Mouse (Mus musculus) intestine, embryonic 14.5 days (tissue): Measurements from ENCODE around the gene Timp3. TPM values are rescaled to one million over a fixed set of nuclear protein-coding genes. Genes with fewer than 3 reads are reported as not detected.

Experiments used
- ATAC-seq: fragments of 200-750 bp; cut with Nextera tagmentation; replicated peaks from 2 replicates; pipeline ENCODE4 v1.8.0; 2017; ENCODE audit warnings: low read depth, moderate number of reproducible peaks, moderate TSS enrichment, moderate library complexity; ENCODE audit not compliant: low FRiP score, low TSS enrichment
- DNase-seq: peaks from one replicate; pipeline ENCODE4 v3.0.0-alpha.2; 2018; ENCODE audit warnings: low spot score
- H3K27ac ChIP-seq: fragments of 300-500 bp; sonication (generic); 2 replicates; pipeline ENCODE4 v1.5.1; 2014; ENCODE audit warnings: low read depth, mild to moderate bottlenecking, control low read depth
- H3K27me3 ChIP-seq: fragments of 300-500 bp; sonication (generic); replicated peaks from 2 replicates; pipeline ENCODE4 v1.6.1; 2014; ENCODE audit warnings: low read length, control low read depth; ENCODE audit not compliant: control insufficient read depth, insufficient read depth
- H3K36me3 ChIP-seq: fragments of 300-500 bp; sonication (generic); 2 replicates; pipeline ENCODE4 v1.6.1; 2014; ENCODE audit warnings: low read length, control low read depth; ENCODE audit not compliant: control insufficient read depth, insufficient read depth
- H3K4me1 ChIP-seq: fragments of 300-500 bp; sonication (generic); replicated peaks from 2 replicates; pipeline ENCODE4 v1.6.1; 2014; ENCODE audit warnings: low read length, control low read depth, mixed read lengths; ENCODE audit not compliant: control insufficient read depth, insufficient read depth
- H3K4me2 ChIP-seq: fragments of 300-500 bp; sonication (generic); 2 replicates; pipeline ENCODE4 v1.6.1; 2014; ENCODE audit warnings: low read length
- H3K4me3 ChIP-seq: fragments of 300-500 bp; sonication (generic); 2 replicates; pipeline ENCODE4 v1.5.1; 2014; ENCODE audit warnings: low read depth, low read length, control low read depth, mixed read lengths
- H3K9ac ChIP-seq: fragments of 300-500 bp; sonication (generic); 2 replicates; pipeline ENCODE4 v1.6.1; 2014; ENCODE audit warnings: mild to moderate bottlenecking, low read length
- H3K9me3 ChIP-seq: fragments of 300-500 bp; sonication (generic); 2 replicates; pipeline ENCODE4 v1.6.1; 2016; ENCODE audit warnings: low read length, control low read depth; ENCODE audit not compliant: control insufficient read depth
- WGBS: fragments of 180-500 bp; shearing (Covaris S2); extraction: QIAGEN DNeasy Blood & Tissue Kit; methylation state at CpG from one replicate; pipeline ENCODE4 v1.1.7; 2014; 5-methylcytosine and 5-hydroxymethylcytosine counted together
- polyA plus RNA-seq: library from polyadenylated mRNA; unstranded; fragments of >200 nt; fragmentation: Nextera tagmentation; extraction: Ambion mirVana; gene quantifications from 2 replicates; pipeline ENCODE4 v1.2.1, GENCODE M21; 2014

Gene Timp3
- polyA plus RNA-seq, 1 experiment from 2014 or later: 58.4 TPM

- Histone ChIP-seq H3K9ac (no peak overlapping the region), H3K27me3 (no peaks in the 10 kb centered on the region), H3K4me1 (no peaks in the 10 kb centered on the region), H3K27ac (no peak overlapping the region), H3K4me2 (no peak overlapping the region), H3K36me3 (no peaks in the 10 kb centered on the region), H3K9me3 (0 out of 2 replicates have a peak, but pooled peaks cover 5% of the 10 kb centered on the region), H3K4me3 (no peak overlapping the region)
- DNase-seq (no peak), ATAC-seq (no peak)
- WGBS: 79% methylated on average over 4 of the region's 4 CpGs
Measured at GRCm38 (mm10) chr10:86397577-86398346, 97.6 kb downstream of the Timp3 start.

GRCm38 (mm10) chr10:86398347-86398720, 98.2 kb downstream of the Timp3 start:
- 78% methylated on average over 2 of the region's 2 CpGs for WGBS
- H3K9me3 ChIP-seq: 0 out of 2 replicates have a peak, but pooled peaks cover 5% of the 10 kb centered on the region
- DNase-seq: no peak
- H3K27me3 ChIP-seq: no peaks in the 10 kb centered on the region
- no peak for ATAC-seq
- H3K4me1 ChIP-seq: no peaks in the 10 kb centered on the region
- H3K4me3 ChIP-seq: no peak overlapping the region
- no peak overlapping the region for H3K9ac ChIP-seq
- H3K27ac ChIP-seq: no peak overlapping the region
- H3K4me2 ChIP-seq: no peak overlapping the region
- no peaks in the 10 kb centered on the region for H3K36me3 ChIP-seq

Other genes starting within 250 kb of the Timp3 start
- gene Syn3, start 198.5 kb downstream of the Timp3 start, polyA plus RNA-seq: 3.7 and 4.6 TPM in 2 replicates